Mouse (Mus musculus): ENCODE results near the gene Mdh1b. TPM values are rescaled to one million over a fixed set of nuclear protein-coding genes. Genes with fewer than 3 reads are reported as not detected.
A peak's percentile ranks its signal among the peaks of the same experiment; 100 is the strongest.

Mdh1b gene
- total and polyA plus RNA-seq, 3 experiments, result 0.13 to 0.49 (median 0.46) TPM

GRCm38 (mm10) chr1:63668852-63669160, 61.3 kb downstream of the Mdh1b start:
- TF ChIP-seq IRF4 (IDR thresholded peaks at IDR 0.05; ENCODE audit: low read depth, low read length), result no peak
- TF ChIP-seq ETS1 (conservative IDR thresholded peaks at IDR 0.05; ENCODE audit: low read depth, low read length), result no peak
- TF ChIP-seq POLR2A (IDR thresholded peaks at IDR 0.05; ENCODE audit: low read depth, low read length), result no peak
- peak; percentile 5; the same call in 1 of the 2 replicates for TF ChIP-seq MYC (IDR thresholded peaks at IDR 0.05; ENCODE audit: low read depth, low read length)
- no peak; the same call in 1 of the 2 replicates for TF ChIP-seq MXI1 (IDR thresholded peaks at IDR 0.05; ENCODE audit: low read depth, low read length)
- TF ChIP-seq MAX (IDR thresholded peaks at IDR 0.05; ENCODE audit: low read length), result peak; percentile 64; the same call in 1 of the 2 replicates
- no peak for TF ChIP-seq TCF12 (IDR thresholded peaks at IDR 0.05; ENCODE audit: low read depth, low read length)
- TF ChIP-seq KAT2A (IDR thresholded peaks at IDR 0.05; ENCODE audit: insufficient replicate concordance, low read length), result no peak
- no peak for TF ChIP-seq PAX5 (IDR thresholded peaks at IDR 0.05; ENCODE audit: low read length)
- TF ChIP-seq ZC3H11A (IDR thresholded peaks at IDR 0.05; ENCODE audit: low read depth, low read length), result peak; percentile 13; the same call in 1 of the 2 replicates
- no peak for TF ChIP-seq JUND (conservative IDR thresholded peaks at IDR 0.05; ENCODE audit: low read depth, low read length)
- TF ChIP-seq RAD21 (IDR thresholded peaks at IDR 0.05; ENCODE audit: low read depth, low read length), result peak; percentile 72
- peak; percentile 56 for TF ChIP-seq SMC3 (IDR thresholded peaks at IDR 0.05; ENCODE audit: low read depth, low read length)
- TF ChIP-seq CTCF (conservative IDR thresholded peaks at IDR 0.05 in 1 of 2, IDR thresholded peaks at IDR 0.05 in 1 of 2; ENCODE audit: low read depth in 2 of 2, low read length in 2 of 2), result peak; percentile 22 to 57; a peak in 2 of 4 replicates
- no peak overlapping the region for H3K27ac ChIP-seq (ENCODE audit: insufficient read depth, low read depth)
- no peaks in the 10 kb centered on the region for H3K9me3 ChIP-seq (replicated peaks; ENCODE audit: low read length)
- no peaks in the 10 kb centered on the region for H3K27me3 ChIP-seq (replicated peaks)
- H3K79me2 ChIP-seq (replicated peaks; ENCODE audit: control insufficient read depth, extremely low read depth, insufficient read depth, poor library complexity, severe bottlenecking), result no peaks in the 10 kb centered on the region
- dilution Hi-C loops (cut with MboI; ENCODE audit: extremely low pct_ligation_motif_present, extremely low pct_unique_long_range_greater_than_20kb, low sequenced_read_pairs), result no loop called here
- no peak overlapping the region for H3K4me3 ChIP-seq (replicated peaks in 1 of 3; ENCODE audit: low read depth in 2 of 3, low read length in 2 of 3, poor library complexity in 1 of 3)
- H3K36me3 ChIP-seq (replicated peaks in 1 of 2; ENCODE audit: control insufficient read depth in 1 of 2, insufficient read depth in 1 of 2, low read length in 1 of 2), result no peaks in the 10 kb centered on the region
- peak overlapping the region; percentile 74 for H3K4me2 ChIP-seq (ENCODE audit: insufficient read depth, low read depth, poor library complexity, severe bottlenecking)
- DNase-seq (ENCODE audit: extremely low read depth), result peak; percentile 39
- no peak overlapping the region for H3K9ac ChIP-seq (ENCODE audit: insufficient read depth, low read depth)
- in situ Hi-C loops (cut with MboI; ENCODE audit: low pct_ligation_motif_present, low pct_unique_long_range_greater_than_20kb, low sequenced_read_pairs), result loop anchor here (25.0 kb wide), 2 partner anchors 1043 to 1343 kb away; no protein-coding TSS in a partner anchor
- peaks cover 0 to 3% of the 10 kb centered on the region in 2 experiments; a peak in 1 of 4 replicates for H3K4me1 ChIP-seq (ENCODE audit: control insufficient read depth in 1 of 2, insufficient read depth in 2 of 2)

- in situ Hi-C loops (cut with MboI; ENCODE audit: low pct_ligation_motif_present, low pct_unique_long_range_greater_than_20kb, low sequenced_read_pairs), result loop anchor here (25.0 kb wide), 2 partner anchors 1044 to 1344 kb away; no protein-coding TSS in a partner anchor
- dilution Hi-C loops (cut with MboI; ENCODE audit: extremely low pct_ligation_motif_present, extremely low pct_unique_long_range_greater_than_20kb, low sequenced_read_pairs), result no loop called here
- Histone ChIP-seq H3K79me2 (replicated peaks; ENCODE audit: control insufficient read depth, extremely low read depth, insufficient read depth, poor library complexity, severe bottlenecking) (no peaks in the 10 kb centered on the region), H3K36me3 (replicated peaks in 1 of 2; ENCODE audit: control insufficient read depth in 1 of 2, insufficient read depth in 1 of 2, low read length in 1 of 2) (no peaks in the 10 kb centered on the region), H3K4me3 (replicated peaks in 1 of 3; ENCODE audit: low read depth in 2 of 3, low read length in 2 of 3, poor library complexity in 1 of 3) (no peak overlapping the region), H3K27ac (ENCODE audit: insufficient read depth, low read depth) (no peak overlapping the region), H3K27me3 (replicated peaks) (no peaks in the 10 kb centered on the region), H3K9me3 (replicated peaks; ENCODE audit: low read length) (no peaks in the 10 kb centered on the region), H3K9ac (ENCODE audit: insufficient read depth, low read depth) (0 out of 2 replicates have a peak overlapping the region, but pooled peaks have one; percentile 35), H3K4me1 (ENCODE audit: control insufficient read depth in 1 of 2, insufficient read depth in 2 of 2) (peaks cover 0 to 3% of the 10 kb centered on the region in 2 experiments; a peak in 1 of 4 replicates), H3K4me2 (ENCODE audit: insufficient read depth, low read depth, poor library complexity, severe bottlenecking) (peak overlapping the region; percentile 74)
- no peak for DNase-seq (ENCODE audit: extremely low read depth)
- TF ChIP-seq UBTF (IDR thresholded peaks at IDR 0.05; ENCODE audit: low read depth, low read length), result no peak
- no peak for TF ChIP-seq EP300 (IDR thresholded peaks at IDR 0.05; ENCODE audit: low read length)
- no peak for TF ChIP-seq CHD2 (IDR thresholded peaks at IDR 0.05; ENCODE audit: low read length)
- TF ChIP-seq MYC (IDR thresholded peaks at IDR 0.05; ENCODE audit: low read depth, low read length), result 0 out of 2 replicates have a peak, but pooled peaks have one; percentile 21
- TF ChIP-seq HCFC1 (IDR thresholded peaks at IDR 0.05; ENCODE audit: low read depth, low read length), result no peak
- no peak for TF ChIP-seq POLR2A (IDR thresholded peaks at IDR 0.05; ENCODE audit: low read depth, low read length)
- TF ChIP-seq CTCF (conservative IDR thresholded peaks at IDR 0.05 in 1 of 2, IDR thresholded peaks at IDR 0.05 in 1 of 2; ENCODE audit: low read depth in 2 of 2, low read length in 2 of 2), result no peak
- TF ChIP-seq JUN (IDR thresholded peaks at IDR 0.05; ENCODE audit: insufficient read depth, low read depth, low read length), result no peak
- no peak for TF ChIP-seq ZKSCAN1 (IDR thresholded peaks at IDR 0.05; ENCODE audit: borderline replicate concordance, low read depth, low read length)
- TF ChIP-seq MAX (IDR thresholded peaks at IDR 0.05; ENCODE audit: low read length), result no peak
- TF ChIP-seq MXI1 (IDR thresholded peaks at IDR 0.05; ENCODE audit: low read depth, low read length), result 0 out of 2 replicates have a peak, but pooled peaks have one; percentile 42
- no peak for TF ChIP-seq JUND (conservative IDR thresholded peaks at IDR 0.05; ENCODE audit: low read depth, low read length)
- TF ChIP-seq TCF12 (IDR thresholded peaks at IDR 0.05; ENCODE audit: low read depth, low read length), result no peak
Observed at GRCm38 (mm10) chr1:63667949-63668851, 61.9 kb downstream of the Mdh1b start.
